Mouse (Mus musculus): ENCODE data around the gene Rabac1. TPM values are rescaled to one million over a fixed set of nuclear protein-coding genes. Genes with fewer than 3 reads are reported as not detected.

Gene Rabac1
- 100 to 1,000 TPM; 190 to 202 TPM for polyA plus RNA-seq (2017; shearing (Covaris generic))

DNA sequence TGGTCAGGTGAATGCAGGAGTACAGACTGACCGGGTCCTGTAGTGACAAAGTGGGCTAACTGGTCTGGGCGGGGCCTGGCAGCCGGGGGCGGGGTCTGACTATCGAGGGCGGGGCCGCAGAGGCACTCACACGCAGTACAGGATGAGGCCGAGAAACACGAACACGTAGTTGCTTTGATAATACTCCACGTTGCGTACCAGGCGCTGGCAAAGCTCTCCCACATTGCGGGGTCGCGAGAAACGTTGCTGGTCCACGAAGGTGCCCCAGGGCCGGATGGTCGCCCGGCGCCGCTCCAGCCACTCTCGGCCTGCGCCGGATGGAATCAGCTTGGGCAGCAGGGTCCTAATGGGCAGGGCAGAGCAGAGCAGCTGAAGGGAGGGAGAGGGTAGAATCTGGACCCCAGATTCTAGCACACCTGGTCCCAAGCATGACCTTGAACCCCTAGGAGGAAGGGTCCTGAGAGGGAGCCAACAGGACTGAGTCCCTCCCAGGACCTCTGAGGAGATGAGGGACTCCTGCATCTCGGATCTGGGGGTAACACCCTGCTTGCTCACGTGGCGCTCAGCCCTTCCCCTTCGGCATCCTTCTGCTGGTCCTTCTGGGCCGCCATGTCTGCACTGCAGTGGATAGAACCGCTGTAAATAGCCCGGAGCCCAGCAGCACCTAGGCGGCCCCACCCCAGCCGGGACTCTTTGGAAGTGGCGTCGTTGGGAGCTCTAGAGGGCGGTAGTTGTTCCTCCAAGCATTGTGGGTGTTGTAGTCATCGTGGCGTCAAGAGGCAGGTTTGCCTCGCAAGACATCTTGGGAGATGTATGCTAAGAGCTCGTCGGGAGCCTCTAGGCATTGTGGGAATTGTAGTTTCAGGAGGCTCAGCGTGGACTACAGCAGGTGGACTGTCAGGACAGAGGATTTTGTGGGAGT, at the start of gene Rabac1:
Gene Rabac1 (minus strand): TSS at position 783 of the 922 bp plus-strand sequence.
- peak; percentile 91 for ATAC-seq

DNA sequence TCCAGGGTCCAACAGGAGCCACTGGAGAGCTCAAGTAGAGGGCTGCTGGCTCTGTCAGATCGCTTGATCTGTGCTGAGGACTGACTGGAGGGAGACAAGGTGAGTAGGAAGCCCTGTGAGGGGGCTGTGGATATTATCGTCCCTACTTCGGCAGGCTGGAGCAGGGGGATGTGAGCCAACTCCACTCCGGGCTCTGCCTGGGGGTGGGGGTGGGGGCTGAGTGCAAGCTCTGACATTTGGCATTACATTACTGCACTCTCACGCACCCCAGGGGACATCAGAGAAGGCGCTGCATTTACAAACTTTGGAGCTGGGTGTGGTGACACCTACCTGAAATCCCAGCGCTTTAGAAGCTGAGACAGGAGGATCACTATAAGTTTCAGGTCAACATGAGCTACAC, 39.0 kb upstream of the Rabac1 start:
- no peak for ATAC-seq

DNA sequence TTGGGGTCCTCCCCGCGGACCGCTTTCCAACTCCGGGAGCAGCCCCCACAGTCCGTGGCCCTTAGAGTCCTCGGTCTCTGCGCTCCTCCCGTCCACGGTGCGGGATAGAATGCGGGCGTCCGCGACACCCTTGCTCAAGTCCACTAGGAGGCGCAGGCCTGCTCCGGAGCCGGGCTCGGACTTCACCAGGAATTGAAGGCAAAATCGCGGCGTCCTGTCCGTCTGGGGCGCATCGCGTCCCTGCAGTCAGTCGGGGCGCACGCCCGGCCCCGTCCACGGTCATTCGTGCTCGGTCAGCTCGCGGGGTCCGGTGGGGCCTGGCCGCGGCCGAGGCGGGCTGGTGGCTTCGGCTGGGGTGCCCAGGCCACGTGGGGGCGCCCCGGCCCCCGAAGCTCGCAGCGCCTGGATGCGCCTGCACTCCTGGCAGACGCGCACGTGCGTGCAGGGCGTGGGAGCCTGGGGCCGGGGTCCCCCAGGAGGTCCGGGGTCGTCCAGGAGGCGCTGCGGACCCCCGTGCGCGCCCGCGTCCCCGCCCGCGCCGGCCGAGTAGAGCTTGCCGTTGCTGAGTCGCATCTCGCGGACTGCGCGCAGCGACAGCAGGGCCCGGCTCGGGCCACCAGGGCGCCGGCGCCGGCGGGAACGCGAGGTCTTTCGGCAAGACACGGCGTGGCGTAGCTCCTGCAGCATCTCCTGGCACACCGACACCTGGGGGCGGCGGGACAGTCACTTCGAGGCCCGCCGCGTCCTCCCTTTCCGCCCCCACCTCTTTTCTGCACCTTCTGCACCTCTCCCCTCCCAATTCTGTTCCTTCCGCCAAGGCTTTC, 37.7 kb upstream of the Rabac1 start:
- no peak for ATAC-seq

DNA sequence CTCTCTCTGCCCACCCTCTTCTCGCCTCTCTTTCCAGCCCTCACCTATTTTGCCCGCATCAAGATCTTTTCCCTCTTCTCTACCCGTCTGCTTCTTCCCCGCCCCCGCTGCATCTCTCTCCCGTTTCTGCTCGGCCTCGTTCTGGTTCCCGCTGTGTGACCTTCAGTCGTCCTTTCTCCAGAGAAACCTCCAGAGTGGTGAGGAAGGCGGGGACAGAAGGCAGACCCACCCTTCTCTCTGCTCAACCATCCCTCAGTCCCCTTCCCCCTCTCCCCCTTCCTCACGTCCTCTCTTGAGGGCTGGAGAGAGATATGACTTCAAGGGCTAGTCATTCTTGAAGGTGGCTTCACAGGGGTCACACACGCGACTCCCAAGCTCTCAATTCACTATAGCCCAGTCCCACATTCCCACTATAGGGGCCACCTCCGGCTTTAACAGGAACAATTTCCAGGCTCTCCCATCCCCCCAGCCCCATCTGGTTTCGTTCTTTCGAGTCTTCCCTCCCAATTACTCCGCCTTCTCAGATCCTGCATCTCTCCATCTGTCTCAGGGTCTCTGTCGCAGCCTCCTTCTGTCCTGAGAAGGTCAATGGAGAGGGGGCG, 36.6 kb upstream of the Rabac1 start:
- ATAC-seq: no peak

DNA sequence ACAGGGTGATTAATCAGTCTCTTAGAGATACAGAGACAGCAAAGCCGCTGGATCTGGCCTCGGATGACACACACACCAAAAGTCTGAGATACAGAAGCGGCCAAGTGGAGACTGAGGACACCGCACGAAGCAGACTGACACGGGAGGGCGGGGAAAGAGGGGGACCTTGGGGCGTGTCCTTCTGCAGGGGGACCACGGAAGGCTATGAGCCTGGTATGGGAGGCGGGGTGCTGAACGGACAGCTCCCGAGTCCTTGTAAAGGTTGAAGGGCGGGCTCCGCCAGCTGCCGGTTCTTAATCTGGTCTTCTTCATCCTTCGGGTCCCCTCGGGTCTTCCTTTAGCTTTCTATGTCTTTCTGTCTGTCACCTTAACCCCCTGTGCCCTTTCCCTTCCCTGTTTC, 36.1 kb upstream of the Rabac1 start:
- ATAC-seq: no peak

- ATAC-seq: no peak
These were observed 35.2 kb upstream of the Rabac1 start for GRCm38 (mm10) chr7:25007609-25008374.

DNA sequence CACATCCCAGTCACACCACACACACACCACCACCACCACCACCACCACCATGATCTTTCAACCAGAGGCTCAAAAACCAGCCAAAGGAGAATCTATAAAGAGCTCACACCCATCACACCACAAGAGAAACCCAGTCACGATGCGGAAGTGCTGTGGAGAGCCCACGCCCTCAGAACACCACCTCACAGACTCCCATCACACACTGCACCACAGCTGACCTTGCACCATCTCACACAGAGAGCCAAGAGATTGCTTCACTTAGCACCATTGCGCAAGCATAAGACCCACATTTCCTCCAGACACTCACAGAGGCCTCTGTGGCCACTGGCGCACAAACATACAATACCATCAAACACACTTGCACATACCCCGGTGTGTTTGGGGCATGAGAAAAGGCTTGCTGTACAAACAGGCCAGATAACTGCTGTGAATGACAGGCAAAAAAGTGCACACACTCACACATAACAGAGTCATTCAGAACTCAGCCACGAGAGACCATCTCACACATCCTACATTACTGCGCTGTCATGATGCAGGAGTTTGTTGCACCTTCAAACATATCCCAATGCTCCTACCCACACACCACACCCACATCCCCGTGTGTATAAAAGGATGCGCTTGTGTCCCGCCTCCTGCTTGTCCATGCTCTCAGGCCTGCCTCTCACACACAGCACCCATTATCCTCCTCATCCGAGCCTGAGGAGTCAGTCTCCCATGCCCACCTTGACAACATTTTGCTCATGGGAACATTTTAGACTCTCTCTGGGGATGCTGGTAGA, 34.2 kb upstream of the Rabac1 start:
- ATAC-seq: no peak

GRCm38 (mm10) chr7:25006171-25006570, 33.6 kb upstream of the Rabac1 start:
- no peak for ATAC-seq

- ATAC-seq: no peak
These were observed 33.0 kb upstream of the Rabac1 start, which contains the start of gene Atp1a3 for GRCm38 (mm10) chr7:25005421-25006065. TSS of gene Atp1a3 (minus strand) at chr7:25005958.

- ATAC-seq: no peak
These were observed 32.3 kb upstream of the Rabac1 start for GRCm38 (mm10) chr7:25004806-25005205.

- no peak for ATAC-seq
These were observed 31.4 kb upstream of the Rabac1 start for GRCm38 (mm10) chr7:25003820-25004388.

DNA sequence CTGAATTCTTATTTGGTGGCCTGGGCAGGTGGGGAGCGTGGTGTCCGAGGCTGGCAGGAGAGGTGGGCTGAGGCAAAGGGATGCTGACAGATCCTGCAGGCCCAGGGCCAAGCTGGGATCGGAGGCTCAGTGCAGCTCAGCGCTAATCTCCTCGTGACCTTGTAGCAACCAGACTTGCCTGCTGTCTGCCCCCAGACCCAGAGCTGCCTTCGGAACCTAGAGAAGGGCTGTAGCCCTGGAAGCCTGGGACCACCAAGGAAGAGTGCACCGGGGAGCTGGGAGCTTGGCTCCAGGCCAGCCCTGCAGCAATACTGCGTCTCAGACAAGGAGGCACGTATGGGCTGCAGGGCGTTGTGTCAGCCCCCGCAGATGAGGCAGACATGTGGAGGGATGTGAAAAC, 30.7 kb upstream of the Rabac1 start:
- ATAC-seq: no peak

DNA sequence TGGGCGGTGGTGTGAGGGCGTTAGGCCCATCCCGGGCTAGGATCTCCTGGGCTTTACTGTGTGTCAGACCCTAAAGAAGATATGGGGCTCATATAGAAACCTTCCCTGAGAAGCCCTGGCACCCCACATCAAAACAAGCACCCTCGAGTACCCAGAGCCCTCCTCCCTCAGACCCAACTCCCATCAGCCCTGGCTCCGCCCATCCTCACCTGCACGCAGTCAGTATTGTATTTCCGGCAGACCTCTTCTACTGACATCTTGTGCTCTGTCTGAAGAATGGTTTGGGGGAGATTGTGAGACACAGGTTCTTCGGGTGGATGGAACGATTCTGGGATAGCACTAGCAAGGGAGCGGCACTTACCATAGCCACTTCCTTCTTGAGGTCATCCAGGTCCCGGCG, 28.2 kb upstream of the Rabac1 start:
- ATAC-seq: peak; percentile 66

DNA sequence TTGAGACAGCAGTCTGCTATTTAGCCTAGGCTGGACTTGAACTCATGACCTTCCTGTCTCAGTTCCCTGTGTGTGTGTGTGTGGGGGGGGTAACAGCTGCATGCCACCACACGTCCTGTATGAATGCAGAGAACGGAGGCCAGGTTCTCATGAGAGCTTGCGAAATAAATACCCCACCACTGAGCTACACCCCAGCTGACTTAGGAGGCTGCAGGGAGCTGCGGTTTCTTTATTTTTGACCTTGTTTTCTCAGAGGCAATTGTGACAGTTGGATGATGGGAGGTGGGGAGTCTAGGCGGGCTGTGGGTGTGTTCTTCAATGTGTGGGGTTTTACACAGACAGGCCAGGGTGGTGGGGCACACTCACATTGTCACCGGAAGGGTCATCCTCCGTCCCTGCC, 27.7 kb upstream of the Rabac1 start:
- peak; percentile 43 for ATAC-seq

- no peak for ATAC-seq
These were observed 20.5 kb upstream of the Rabac1 start for GRCm38 (mm10) chr7:24993081-24993480.

GRCm38 (mm10) chr7:24990478-24990877, 17.9 kb upstream of the Rabac1 start:
- no peak for ATAC-seq

DNA sequence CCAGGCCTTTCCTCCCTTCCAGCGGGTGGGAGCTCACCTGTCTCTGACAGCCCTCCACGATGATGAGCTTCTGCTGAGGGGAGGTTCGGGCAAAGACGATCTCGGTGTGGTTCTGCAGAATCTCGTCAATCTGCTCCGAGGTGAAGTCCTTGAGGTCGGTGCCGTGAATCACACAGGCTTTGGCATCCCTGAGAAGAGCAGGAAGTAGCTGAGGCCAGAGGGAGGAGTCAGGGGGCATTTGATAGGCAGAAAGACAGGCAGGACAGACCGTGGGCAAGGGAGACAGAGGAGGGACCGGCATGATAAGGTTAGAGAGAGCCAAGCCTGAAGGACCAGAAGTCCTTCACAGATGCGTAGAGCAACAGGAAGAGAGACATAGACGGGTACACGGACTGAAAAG, 15.4 kb upstream of the Rabac1 start:
- ATAC-seq: no peak

- ATAC-seq: no peak
These were observed 13.2 kb upstream of the Rabac1 start for GRCm38 (mm10) chr7:24985799-24986198.

DNA sequence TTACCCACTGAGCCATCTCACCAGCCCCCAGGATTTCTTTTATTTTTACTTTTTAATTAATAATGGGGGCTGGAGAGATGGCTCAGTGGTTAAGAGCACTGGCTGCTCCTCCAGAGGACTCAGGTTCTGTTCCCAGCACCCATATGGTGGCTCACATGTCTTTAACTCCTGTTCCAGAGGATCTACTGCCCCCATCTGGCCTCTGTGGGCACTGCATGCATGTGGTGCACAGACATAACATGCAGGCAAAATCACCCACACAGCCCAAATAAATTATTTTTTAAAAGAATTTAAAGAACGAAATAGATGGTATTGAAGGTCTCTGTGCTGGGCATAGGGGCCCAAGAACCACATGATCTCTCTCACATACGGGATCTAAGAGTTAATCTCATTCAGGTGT, 11.8 kb upstream of the Rabac1 start:
- ATAC-seq: no peak

DNA sequence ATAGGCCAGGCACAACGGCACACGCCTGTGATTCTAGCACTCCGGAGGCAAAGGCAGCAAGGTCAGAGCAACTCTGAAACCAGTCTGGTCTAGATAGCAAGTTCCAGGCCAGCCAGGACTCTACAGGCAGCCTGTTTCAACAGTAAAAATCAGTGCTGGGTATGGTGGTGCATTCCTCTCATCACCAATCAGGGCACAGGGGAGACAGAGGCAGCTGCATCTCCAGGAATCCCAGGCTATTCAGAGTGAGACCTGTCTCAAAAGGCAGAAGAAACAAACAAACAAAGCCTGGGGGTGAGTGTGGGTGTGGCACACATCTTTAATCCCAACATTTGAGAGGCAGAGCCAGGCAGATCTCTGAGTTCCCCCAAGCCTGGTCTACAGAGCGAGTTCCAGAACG, 10.8 kb upstream of the Rabac1 start:
- no peak for ATAC-seq

DNA sequence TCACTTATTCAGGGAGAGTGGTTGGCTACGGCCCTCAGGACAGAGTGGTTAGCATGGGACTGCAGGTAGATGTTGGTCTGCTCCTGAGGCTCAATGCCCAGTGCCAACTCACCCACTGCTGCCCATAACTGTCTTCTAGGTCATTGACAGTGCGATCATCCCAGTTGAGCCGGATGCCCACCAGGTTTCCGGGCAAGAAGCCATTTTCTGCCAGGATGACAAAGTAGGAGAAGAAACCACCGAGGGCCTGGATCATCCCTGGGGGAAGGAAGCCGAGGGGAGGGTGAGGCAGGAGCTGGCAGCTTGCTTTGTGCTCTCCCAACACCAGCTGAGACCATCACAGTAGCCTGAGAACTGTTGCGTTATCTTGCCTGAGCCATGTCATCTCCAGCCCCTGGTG, 7.9 kb upstream of the Rabac1 start:
- ATAC-seq: no peak
